Mouse (Mus musculus): ENCODE results near the gene Aif1.

GRCm38 (mm10) chr17:35127017-35127416, 48.9 kb downstream of the Aif1 start:
- TF ChIP-seq CTCF (IDR thresholded peaks at IDR 0.05; ENCODE audit: control insufficient read depth, insufficient read depth, insufficient read length) (no peak), USF1 (IDR thresholded peaks at IDR 0.05; ENCODE audit: low read depth) (no peak), CEBPB (IDR thresholded peaks at IDR 0.05; ENCODE audit: low read depth) (no peak), MAX (IDR thresholded peaks at IDR 0.05) (no peak), MYOD1 (IDR thresholded peaks at IDR 0.05; ENCODE audit: control insufficient read depth, insufficient read length, low read depth) (no peak), MYOG (IDR thresholded peaks at IDR 0.05; ENCODE audit: control insufficient read depth, extremely low read depth, insufficient read length) (no peak)

Data from C2C12 (cell line).